Mouse (Mus musculus): Measurements from ENCODE around the gene Kcnd1.

The Kcnd1 gene

DNA sequence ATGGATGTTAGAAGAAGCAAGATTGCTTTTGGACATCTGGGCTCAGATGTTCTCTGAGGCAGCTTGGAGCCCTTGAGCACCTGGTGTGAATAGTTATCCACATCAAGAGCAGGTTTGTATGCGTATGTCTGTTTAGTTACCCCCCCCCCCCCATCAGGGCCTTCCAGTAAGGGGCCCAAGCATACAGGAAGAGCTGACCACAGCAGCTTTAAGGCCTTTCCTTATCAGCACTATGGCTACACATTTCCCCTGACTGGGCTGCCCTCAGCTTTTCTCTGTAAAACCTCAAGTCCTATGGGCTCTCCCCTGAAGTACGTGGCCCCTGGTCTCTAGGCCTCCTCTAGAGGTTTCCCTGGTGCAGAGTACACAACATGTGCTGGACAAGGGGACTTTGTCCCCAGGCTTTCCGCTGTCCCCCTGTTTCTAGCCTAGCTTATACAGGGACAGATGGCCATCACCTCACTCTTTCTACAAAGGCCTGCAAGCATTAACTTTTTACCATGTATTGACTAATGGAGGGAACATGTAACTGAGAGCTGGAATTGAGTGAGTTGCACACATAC lies 37.2 kb downstream of the Kcnd1 start:
- peak; percentile 29 for DNase-seq (ENCODE audit: low spot score)

DNA sequence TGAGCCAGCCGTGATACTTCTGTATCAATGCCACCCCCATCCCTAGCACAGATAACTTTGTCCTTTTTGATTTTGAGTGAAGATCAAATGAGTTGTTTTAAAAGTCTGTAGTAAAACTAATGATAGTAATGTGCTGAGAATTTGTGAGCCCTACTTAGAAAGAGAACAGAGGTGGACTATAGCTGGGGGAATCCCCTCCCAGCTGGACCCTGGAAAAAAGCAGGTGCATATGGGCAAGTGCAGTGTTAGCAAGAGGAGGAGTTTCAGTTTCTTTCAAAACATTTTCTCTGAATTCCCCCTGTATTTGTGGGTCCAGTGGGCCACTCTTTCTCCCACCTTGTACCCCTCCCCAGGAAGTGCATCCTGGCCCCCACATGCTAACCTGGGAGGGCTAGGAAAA lies 41.1 kb downstream of the Kcnd1 start:
- DNase-seq (ENCODE audit: low spot score), result no peak

DNA sequence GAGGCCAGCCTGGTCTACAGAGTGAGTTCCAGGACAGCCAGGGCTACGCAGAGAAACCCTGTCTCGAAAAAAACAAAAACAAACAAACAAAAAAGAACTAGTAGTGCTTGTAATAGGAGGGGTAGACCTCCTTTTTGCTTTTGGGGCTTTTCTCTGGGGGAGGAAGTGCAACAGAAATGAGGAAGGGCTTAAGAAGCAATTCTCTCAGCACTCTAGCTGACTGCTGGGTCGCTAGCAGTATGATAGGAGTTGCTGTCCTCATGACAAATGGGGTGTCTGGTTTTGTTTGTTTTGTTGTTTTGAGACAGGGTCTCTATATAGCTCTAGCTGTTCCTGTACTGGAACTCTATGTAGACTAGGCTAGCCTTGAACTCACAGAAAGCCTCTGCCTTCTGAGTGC lies 42.5 kb downstream of the Kcnd1 start:
- no peak for DNase-seq (ENCODE audit: low spot score)

DNA sequence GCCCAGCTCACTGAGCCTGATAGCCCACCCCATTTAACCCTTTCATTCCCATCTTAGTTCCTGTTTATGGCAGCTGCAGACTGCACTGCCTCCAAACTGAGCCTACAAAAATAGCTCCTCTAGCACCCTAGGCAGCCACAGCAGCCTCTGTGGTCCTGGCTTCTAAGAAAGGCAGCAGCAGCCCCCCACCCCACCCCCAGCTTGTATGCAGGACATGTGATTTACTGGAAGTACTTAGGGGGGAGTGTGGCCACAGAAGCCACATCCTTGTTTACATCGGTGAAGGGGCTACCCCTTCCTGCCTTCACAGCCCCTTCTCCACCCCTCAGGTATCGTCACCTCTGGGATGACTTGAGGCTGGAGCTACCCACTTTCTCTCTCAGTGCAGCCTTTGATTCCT lies 43.3 kb downstream of the Kcnd1 start:
- DNase-seq (ENCODE audit: low spot score), result no peak

DNA sequence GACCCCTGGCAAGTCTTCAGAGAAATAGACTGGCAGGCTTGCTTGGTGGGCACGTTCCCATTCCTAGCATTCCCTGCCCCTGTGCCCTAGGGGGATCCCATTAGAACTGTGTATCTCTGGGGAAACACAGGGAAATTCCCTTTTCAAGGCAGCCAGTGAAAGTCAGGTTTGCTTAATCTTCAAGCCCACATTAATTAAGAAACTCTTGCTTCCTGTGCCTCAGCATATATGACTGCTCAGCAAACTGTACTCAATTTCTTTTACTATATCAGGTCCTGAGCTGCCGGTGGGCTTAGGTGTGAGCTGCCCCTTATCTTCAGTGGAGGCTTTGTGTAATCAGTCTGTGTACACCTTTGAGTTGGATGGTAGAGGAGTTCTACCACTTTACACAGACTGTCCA lies 43.7 kb downstream of the Kcnd1 start:
- DNase-seq (ENCODE audit: low spot score), result no peak

DNA sequence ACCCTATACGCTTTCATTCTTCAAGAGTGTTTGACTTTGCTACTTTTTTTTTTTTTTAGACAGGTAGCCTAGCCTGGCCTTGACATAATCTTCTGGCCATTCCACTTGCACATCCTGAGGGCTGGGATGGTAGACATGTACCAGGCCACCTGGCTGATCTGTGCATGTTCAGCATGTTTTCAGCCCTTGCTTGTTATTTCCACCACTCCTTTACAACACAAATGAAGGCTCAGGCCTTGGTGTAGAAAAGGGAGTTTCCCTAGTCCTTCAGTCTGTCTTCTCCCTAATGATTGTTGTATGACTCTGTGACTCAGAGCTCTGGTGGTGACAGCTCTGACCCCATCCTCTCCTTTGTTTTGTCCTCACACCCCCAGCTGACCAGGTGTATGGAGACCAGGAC lies 45.1 kb downstream of the Kcnd1 start:
- no peak for DNase-seq (ENCODE audit: low spot score)

DNA sequence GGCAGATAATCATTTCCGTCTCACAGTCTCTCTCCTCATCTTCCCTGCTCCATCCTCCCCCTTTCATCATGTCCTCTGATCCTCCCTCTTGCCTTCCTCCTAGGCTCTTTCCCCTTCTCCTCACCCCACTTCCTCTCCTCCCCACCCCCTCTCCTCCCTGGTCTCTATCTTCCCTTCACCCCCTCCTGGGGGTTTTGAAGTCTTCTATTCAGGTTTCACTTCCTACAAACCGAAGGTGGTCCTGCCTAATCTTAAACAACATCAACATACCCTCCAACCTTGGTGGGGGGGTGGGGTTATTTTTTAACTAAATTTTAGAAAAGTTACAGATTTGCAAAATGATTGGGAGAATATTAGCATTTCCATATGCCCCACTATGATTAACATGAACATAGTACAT lies 46.4 kb downstream of the Kcnd1 start:
- no peak for DNase-seq (ENCODE audit: low spot score)

DNA sequence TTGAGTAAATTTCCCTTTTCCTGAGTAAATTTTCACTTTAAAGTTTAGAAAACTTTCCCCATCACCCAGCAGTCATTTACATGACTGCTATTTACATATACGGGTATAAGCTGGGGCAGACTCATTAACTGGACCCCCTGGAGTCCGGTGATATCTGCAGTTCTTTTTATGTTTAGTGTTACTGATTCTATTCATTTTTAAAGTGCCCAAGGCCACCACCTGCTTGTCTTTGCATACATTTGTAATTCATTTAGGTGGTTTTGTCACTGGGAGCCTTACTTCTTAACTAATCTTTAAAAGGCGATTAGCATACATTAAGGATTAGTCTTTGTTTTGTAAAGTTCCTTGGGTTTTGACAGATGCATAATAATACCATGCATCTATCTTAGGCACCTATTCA lies 47.7 kb downstream of the Kcnd1 start:
- no peak for DNase-seq (ENCODE audit: low spot score)

DNA sequence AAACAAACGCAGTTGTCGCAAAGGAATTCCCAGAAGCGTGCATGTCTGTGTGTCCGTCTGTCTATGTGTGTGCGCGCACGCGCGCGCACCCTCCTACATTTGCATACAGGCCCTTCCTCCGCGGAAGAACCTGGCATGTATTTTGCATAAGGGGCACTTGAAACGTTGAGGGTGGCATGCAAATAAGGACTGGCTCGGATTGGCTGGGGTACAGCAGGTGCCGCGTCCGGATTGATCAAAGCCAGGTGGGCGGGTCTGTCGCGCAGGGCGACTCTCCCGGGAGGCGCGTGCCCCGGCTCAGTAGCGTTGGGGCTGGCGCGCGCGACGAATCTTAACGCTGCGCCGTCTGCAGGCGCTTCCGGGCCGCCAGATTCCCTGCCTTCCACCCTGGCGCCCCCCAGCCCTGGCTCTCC lies 55.9 kb downstream of the Kcnd1 start, which contains the start of gene Pim2:
TSS of gene Pim2 (plus strand) at position 256 of the 413 bp plus-strand sequence.
- peak; percentile 73 for DNase-seq (ENCODE audit: low spot score)

DNA sequence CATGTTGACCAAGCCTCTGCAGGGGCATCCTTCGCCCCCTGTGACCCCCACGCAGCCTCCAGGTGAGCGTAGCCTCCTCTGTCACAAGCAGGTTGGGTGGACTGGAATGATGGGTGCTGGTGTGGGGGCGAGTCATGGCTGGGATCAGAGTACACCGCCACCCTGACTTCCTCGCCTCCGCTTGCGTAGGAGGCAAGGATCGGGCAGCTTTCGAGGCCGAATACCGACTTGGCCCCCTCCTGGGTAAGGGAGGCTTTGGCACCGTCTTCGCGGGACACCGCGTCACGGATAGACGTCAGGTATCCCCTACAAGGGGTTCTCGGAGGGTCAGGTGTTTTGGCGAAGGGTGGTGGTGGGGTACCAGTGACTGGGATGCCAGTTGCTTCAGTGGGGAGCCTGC lies 56.4 kb downstream of the Kcnd1 start:
- DNase-seq (ENCODE audit: low spot score), result no peak

DNA sequence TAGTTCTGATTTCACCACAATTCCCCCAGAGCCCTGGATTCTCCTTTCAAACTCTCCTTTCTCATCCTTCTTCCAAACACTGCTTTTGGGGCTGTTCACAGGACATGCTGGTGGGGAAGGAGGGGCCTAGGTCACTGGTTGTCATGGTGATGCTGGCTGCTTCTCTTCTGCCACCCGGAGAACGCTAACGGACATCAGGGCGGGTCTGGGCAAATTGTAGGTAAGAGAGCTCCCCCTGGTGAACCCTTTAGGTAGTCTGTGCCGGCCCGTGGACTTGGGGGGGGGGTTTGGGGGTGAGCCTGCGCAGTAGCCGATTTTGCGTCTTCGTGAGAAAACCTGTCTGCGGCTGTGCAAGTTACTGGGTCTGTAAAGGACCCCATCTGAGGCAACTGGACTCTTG lies 57.7 kb downstream of the Kcnd1 start:
- peak; percentile 43 for DNase-seq (ENCODE audit: low spot score)

DNA sequence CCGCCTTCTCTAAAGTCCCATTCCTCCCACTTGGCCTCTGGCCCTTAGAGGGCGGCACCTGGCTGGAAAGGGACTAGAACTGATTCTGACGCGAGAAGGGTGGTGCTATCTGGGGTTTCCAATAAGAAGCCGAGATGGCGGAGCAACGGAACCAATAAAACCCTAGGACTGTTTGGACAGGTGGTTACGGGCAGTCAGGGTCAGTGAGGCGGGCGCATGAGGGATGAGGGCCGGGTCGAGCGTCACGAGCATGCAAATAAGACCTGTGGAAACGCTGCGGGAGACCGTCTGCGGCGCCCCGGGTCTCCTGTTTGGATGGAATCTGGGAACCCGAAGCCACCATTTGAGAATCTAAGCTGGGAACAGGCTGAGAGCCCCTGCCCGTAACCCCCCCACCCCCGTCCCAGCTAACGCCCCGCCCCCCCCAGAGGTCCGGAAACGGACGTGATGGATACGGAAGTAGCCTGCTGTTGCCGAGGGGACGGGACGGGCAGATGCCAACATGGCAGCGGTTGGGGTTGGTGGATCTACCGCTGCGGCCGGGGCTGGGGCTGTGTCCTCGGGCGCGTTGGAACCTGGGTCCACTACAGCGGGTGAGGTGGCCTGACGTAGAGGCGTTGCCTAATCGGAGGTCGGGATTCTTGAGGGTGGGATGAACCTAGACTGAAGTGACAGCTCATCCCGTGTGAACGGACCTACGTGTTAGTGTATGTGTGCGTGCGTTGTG lies 61.9 kb downstream of the Kcnd1 start, which contains the start of gene Slc35a2:
TSS of gene Slc35a2 (plus strand) at position 188 of the 727 bp plus-strand sequence.
- DNase-seq (ENCODE audit: low spot score), result peak; percentile 89

Measured in yolk sac, embryonic 10.5 days (tissue).